Mouse (Mus musculus) ES-Bruce4 (cell line): ENCODE data around the gene Map3k14. TPM values are rescaled to one million over a fixed set of nuclear protein-coding genes. Genes with fewer than 3 reads are reported as not detected.

Source experiments
- H3K27ac ChIP-seq: 2 replicates; pipeline ENCODE4 v1.5.1; 2012; ENCODE audit warnings: low read length, inconsistent platforms; ENCODE audit not compliant: insufficient read depth
- H3K27me3 ChIP-seq: 2 replicates; pipeline ENCODE4 v1.6.1; 2012; ENCODE audit warnings: mild to moderate bottlenecking, low read length, inconsistent platforms; ENCODE audit not compliant: control insufficient read depth, poor library complexity, insufficient read depth, severe bottlenecking
- H3K36me3 ChIP-seq: 2 replicates; pipeline ENCODE4 v1.6.1; 2012; ENCODE audit warnings: inconsistent platforms, mild to moderate bottlenecking, low read length, moderate library complexity; ENCODE audit not compliant: control insufficient read depth, poor library complexity, insufficient read depth, severe bottlenecking
- H3K4me1 ChIP-seq: one replicate; pipeline ENCODE4 v1.8.1; 2011; ENCODE audit warnings: low read length; ENCODE audit not compliant: control insufficient read depth, insufficient read depth
- H3K4me3 ChIP-seq: 2 replicates; pipeline ENCODE4 v1.5.1; 2011; ENCODE audit warnings: low read depth, mild to moderate bottlenecking, low read length
- H3K9ac ChIP-seq: 2 replicates; pipeline ENCODE4 v1.6.1; 2012; ENCODE audit warnings: low read depth, mild to moderate bottlenecking, inconsistent platforms; ENCODE audit not compliant: poor library complexity, severe bottlenecking
- H3K9me3 ChIP-seq: replicated peaks from 2 replicates; pipeline ENCODE4 v1.6.1; 2012; ENCODE audit warnings: mild to moderate bottlenecking, low read length, inconsistent platforms; ENCODE audit not compliant: control insufficient read depth, poor library complexity, insufficient read depth, severe bottlenecking
- CTCF ChIP-seq: IDR thresholded peaks from one replicate; pipeline ENCODE4 v1.8.1; 2011; ENCODE audit warnings: low read depth, low read length
- EP300 ChIP-seq: IDR thresholded peaks from 2 replicates; pipeline ENCODE4 v1.6.1; 2011; ENCODE audit warnings: low read depth, low read length; ENCODE audit not compliant: insufficient read depth
- POLR2A ChIP-seq: IDR thresholded peaks from one replicate; pipeline ENCODE4 v1.8.1; 2011; ENCODE audit warnings: low read length; ENCODE audit not compliant: insufficient read depth
- polyA plus RNA-seq: library from polyadenylated mRNA; stranded (reverse); fragments of >200 nt; gene quantifications from 2 replicates; pipeline ENCODE4 v1.2.4, GENCODE M21; 2011; ENCODE audit warnings: low read depth; ENCODE audit not compliant: missing spikeins, insufficient read depth, insufficient read length

Gene Map3k14
- polyA plus RNA-seq, 1 experiment, result 2.2 TPM

- Histone ChIP-seq H3K9me3 (no peaks in the 10 kb centered on the region), H3K4me3 (no peak overlapping the region), H3K4me1 (no peaks in the 10 kb centered on the region), H3K36me3 (no peaks in the 10 kb centered on the region), H3K27ac (no peak overlapping the region), H3K27me3 (no peaks in the 10 kb centered on the region), H3K9ac (no peak overlapping the region)
- TF ChIP-seq CTCF, result no peak
- no peak for TF ChIP-seq EP300
- no peak for TF ChIP-seq POLR2A
Measured at GRCm38 (mm10) chr11:103281784-103282183, 14.5 kb upstream of the Map3k14 start.

GRCm38 (mm10) chr11:103276450-103276849 is 9.2 kb upstream of the Map3k14 start:
- H3K27ac ChIP-seq, result no peak overlapping the region
- H3K9ac ChIP-seq, result no peak overlapping the region
- no peaks in the 10 kb centered on the region for H3K4me1 ChIP-seq
- no peaks in the 10 kb centered on the region for H3K36me3 ChIP-seq
- no peak overlapping the region for H3K4me3 ChIP-seq
- H3K9me3 ChIP-seq, result no peaks in the 10 kb centered on the region
- no peaks in the 10 kb centered on the region for H3K27me3 ChIP-seq
- TF ChIP-seq POLR2A (no peak), EP300 (no peak)

- Histone ChIP-seq H3K36me3 (no peaks in the 10 kb centered on the region), H3K9me3 (no peaks in the 10 kb centered on the region), H3K4me1 (no peaks in the 10 kb centered on the region), H3K27ac (no peak overlapping the region), H3K4me3 (no peak overlapping the region), H3K27me3 (no peaks in the 10 kb centered on the region), H3K9ac (no peak overlapping the region)
- TF ChIP-seq CTCF (no peak), POLR2A (no peak), EP300 (no peak)
Measured at GRCm38 (mm10) chr11:103272888-103273287, 5.6 kb upstream of the Map3k14 start.

GRCm38 (mm10) chr11:103271979-103272378 is 4.7 kb upstream of the Map3k14 start:
- no peaks in the 10 kb centered on the region for H3K9me3 ChIP-seq
- H3K4me1 ChIP-seq, result no peaks in the 10 kb centered on the region
- H3K27ac ChIP-seq, result no peak overlapping the region
- no peak overlapping the region for H3K4me3 ChIP-seq
- H3K9ac ChIP-seq, result no peak overlapping the region
- H3K36me3 ChIP-seq, result no peaks in the 10 kb centered on the region
- no peaks in the 10 kb centered on the region for H3K27me3 ChIP-seq
- TF ChIP-seq CTCF (peak; percentile 61), EP300 (no peak), POLR2A (no peak)

- no peaks in the 10 kb centered on the region for H3K4me1 ChIP-seq
- H3K4me3 ChIP-seq, result no peak overlapping the region
- no peak overlapping the region for H3K27ac ChIP-seq
- no peaks in the 10 kb centered on the region for H3K27me3 ChIP-seq
- H3K9me3 ChIP-seq, result no peaks in the 10 kb centered on the region
- no peak overlapping the region for H3K9ac ChIP-seq
- TF ChIP-seq EP300, result no peak
- H3K36me3 ChIP-seq, result no peaks in the 10 kb centered on the region
Measured at GRCm38 (mm10) chr11:103269426-103269825, 2.2 kb upstream of the Map3k14 start.

- H3K4me3 ChIP-seq, result no peak overlapping the region
- no peak overlapping the region for H3K9ac ChIP-seq
- H3K27ac ChIP-seq, result no peak overlapping the region
- H3K36me3 ChIP-seq, result no peaks in the 10 kb centered on the region
- H3K9me3 ChIP-seq, result no peaks in the 10 kb centered on the region
- H3K27me3 ChIP-seq, result no peaks in the 10 kb centered on the region
- no peak for TF ChIP-seq CTCF
- H3K4me1 ChIP-seq, result no peaks in the 10 kb centered on the region
Measured at GRCm38 (mm10) chr11:103268905-103269304, 1.6 kb upstream of the Map3k14 start.

GRCm38 (mm10) chr11:103268350-103268749 is 1.1 kb upstream of the Map3k14 start:
- no peak overlapping the region for H3K27ac ChIP-seq
- H3K36me3 ChIP-seq, result no peaks in the 10 kb centered on the region
- 0 out of 2 replicates have a peak overlapping the region, but pooled peaks have one; percentile 21 for H3K9ac ChIP-seq
- no peak for TF ChIP-seq CTCF
- no peak for TF ChIP-seq POLR2A
- no peak for TF ChIP-seq EP300
- no peaks in the 10 kb centered on the region for H3K9me3 ChIP-seq
- no peaks in the 10 kb centered on the region for H3K27me3 ChIP-seq
- H3K4me3 ChIP-seq, result no peak overlapping the region
- no peaks in the 10 kb centered on the region for H3K4me1 ChIP-seq
